Mouse (Mus musculus) midbrain, postnatal 0 days (tissue): ENCODE data around the gene Dennd1a. TPM values are rescaled to one million over a fixed set of nuclear protein-coding genes. Genes with fewer than 3 reads are reported as not detected.

ENCODE experiments used
- ATAC-seq: fragments of 200-750 bp; cut with Nextera tagmentation; 2 replicates; pipeline ENCODE4 v1.8.0; 2017; ENCODE audit warnings: moderate number of reproducible peaks, mild to moderate bottlenecking, moderate TSS enrichment, moderate library complexity; ENCODE audit not compliant: low FRiP score
- DNase-seq: peaks from one replicate; pipeline ENCODE4 v3.0.0-alpha.2; 2015; ENCODE audit warnings: low spot score
- H3K27ac ChIP-seq: fragments of 300-500 bp; sonication (generic); 2 replicates; pipeline ENCODE4 v1.5.1; 2014; ENCODE audit warnings: low read depth, mild to moderate bottlenecking, low read length, mixed read lengths
- H3K27me3 ChIP-seq: fragments of 300-500 bp; sonication (generic); 2 replicates; pipeline ENCODE4 v1.6.1; 2014; ENCODE audit warnings: low read length, control low read depth, mixed read lengths; ENCODE audit not compliant: insufficient read depth
- H3K36me3 ChIP-seq: fragments of 300-500 bp; sonication (generic); 2 replicates; pipeline ENCODE4 v1.6.1; 2014; ENCODE audit warnings: low read length, control low read depth, mixed read lengths; ENCODE audit not compliant: insufficient read depth
- H3K4me1 ChIP-seq: fragments of 300-500 bp; sonication (generic); 2 replicates; pipeline ENCODE4 v1.6.1; 2014; ENCODE audit warnings: mild to moderate bottlenecking, control low read depth, antibody characterized with exemption, low read length, mixed read lengths; ENCODE audit not compliant: insufficient read depth
- H3K4me2 ChIP-seq: fragments of 300-500 bp; sonication (generic); 2 replicates; pipeline ENCODE4 v1.6.1; 2014; ENCODE audit warnings: low read depth, mild to moderate bottlenecking, low read length, mixed read lengths; ENCODE audit not compliant: poor library complexity, severe bottlenecking
- H3K4me3 ChIP-seq: fragments of 300-500 bp; sonication (generic); 2 replicates; pipeline ENCODE4 v1.5.1; 2014; ENCODE audit warnings: low read depth, mild to moderate bottlenecking, low read length, moderate library complexity
- H3K9ac ChIP-seq: fragments of 300-500 bp; sonication (generic); replicated peaks from 2 replicates; pipeline ENCODE4 v1.6.1; 2014; ENCODE audit warnings: mild to moderate bottlenecking, low read length, moderate library complexity, mixed read lengths; ENCODE audit not compliant: poor library complexity, severe bottlenecking
- H3K9me3 ChIP-seq: fragments of 300-500 bp; sonication (generic); 2 replicates; pipeline ENCODE4 v1.6.1; 2016; ENCODE audit warnings: low read length, control low read depth
- CTCF ChIP-seq: IDR thresholded peaks from 2 replicates; pipeline ENCODE4 v1.5.1; 2016; ENCODE audit warnings: antibody characterized with exemption, mild to moderate bottlenecking
- WGBS: fragments of 180-500 bp; shearing (Covaris S2); extraction: QIAGEN DNeasy Blood & Tissue Kit; methylation state at CpG from one replicate; pipeline ENCODE4 v1.1.7; 2014; 5-methylcytosine and 5-hydroxymethylcytosine counted together
- polyA plus RNA-seq: library from polyadenylated mRNA; unstranded; fragments of >200 nt; fragmentation: Nextera tagmentation; extraction: Ambion mirVana; gene quantifications from 2 replicates; pipeline ENCODE4 v1.2.1, GENCODE M21; 2015
- total RNA-seq: library from RNA; depleted of rRNA; stranded (reverse); fragments of >200 nt; gene quantifications from 2 replicates; pipeline ENCODE4 v1.2.3, GENCODE M21; 2014

Dennd1a gene
- total and polyA plus RNA-seq, 2 experiments from 2014 or later: 15.9 to 51.1 TPM

DNA sequence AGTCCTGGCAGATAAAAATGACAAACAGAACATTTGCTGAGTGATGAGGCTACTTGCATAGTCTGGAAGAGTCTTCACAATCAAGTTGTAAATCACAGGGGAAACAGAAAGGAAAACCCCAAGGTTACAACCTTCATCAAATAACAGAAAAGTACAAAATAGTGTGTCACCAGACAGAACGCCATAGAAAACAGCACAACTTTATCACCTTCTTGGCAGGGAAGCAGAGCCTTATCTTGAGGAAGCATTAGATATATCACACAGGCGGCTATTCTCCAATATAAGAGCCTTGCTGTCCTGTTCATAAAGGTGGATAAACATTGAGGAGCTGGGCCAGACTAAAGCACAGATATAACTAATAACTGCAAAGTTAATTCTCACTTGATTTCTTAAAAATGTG is 225.7 kb downstream of the Dennd1a start:
- Histone ChIP-seq H3K4me1 (no peaks in the 10 kb centered on the region), H3K4me2 (no peak overlapping the region), H3K9me3 (no peaks in the 10 kb centered on the region), H3K27me3 (no peaks in the 10 kb centered on the region), H3K4me3 (no peak overlapping the region), H3K9ac (no peak overlapping the region), H3K27ac (no peak overlapping the region), H3K36me3 (no peaks in the 10 kb centered on the region)
- 88% methylated on average over 2 of the region's 2 CpGs for WGBS
- ATAC-seq: no peak
- DNase-seq: no peak
- no peak for TF ChIP-seq CTCF

DNA sequence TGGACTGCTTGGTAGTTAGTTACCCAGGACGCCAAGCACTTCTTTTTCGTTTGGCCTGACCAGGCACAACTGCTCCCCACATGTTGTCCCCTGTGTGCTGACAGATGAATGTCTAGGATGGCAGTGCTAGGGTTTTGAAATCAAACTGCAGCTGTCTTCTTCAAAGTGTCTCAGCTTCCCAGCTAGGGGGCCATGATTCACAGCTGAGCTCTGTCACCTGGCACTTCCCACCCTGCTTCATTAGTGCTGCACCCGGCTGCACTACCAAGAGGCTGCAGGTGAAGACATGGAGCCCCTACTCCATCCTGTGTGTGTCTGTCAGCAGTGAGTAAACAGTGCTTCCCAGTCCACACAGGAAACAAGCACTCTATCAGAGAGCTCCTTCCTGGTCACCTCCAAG is 234.8 kb downstream of the Dennd1a start:
- Histone ChIP-seq H3K9ac (no peak overlapping the region), H3K36me3 (no peaks in the 10 kb centered on the region), H3K4me2 (no peak overlapping the region), H3K4me1 (no peaks in the 10 kb centered on the region), H3K4me3 (no peak overlapping the region), H3K27ac (no peak overlapping the region; the same call in 1 of the 2 replicates), H3K9me3 (no peaks in the 10 kb centered on the region), H3K27me3 (no peaks in the 10 kb centered on the region)
- ATAC-seq (no peak), DNase-seq (no peak)
- 55% methylated on average over 3 of the region's 3 CpGs for WGBS
- no peak for TF ChIP-seq CTCF

GRCm38 (mm10) chr2:38051485-38052085 is 235.6 kb downstream of the Dennd1a start:
- no peaks in the 10 kb centered on the region for H3K4me1 ChIP-seq
- TF ChIP-seq CTCF: no peak
- whole genome bisulfite sequencing: 59% methylated on average over 1 of the region's 1 CpGs
- no peak overlapping the region for H3K4me3 ChIP-seq
- DNase-seq: no peak
- no peaks in the 10 kb centered on the region for H3K36me3 ChIP-seq
- ATAC-seq: no peak
- H3K4me2 ChIP-seq: no peak overlapping the region
- no peaks in the 10 kb centered on the region for H3K9me3 ChIP-seq
- H3K9ac ChIP-seq: no peak overlapping the region
- no peak overlapping the region for H3K27ac ChIP-seq
- no peaks in the 10 kb centered on the region for H3K27me3 ChIP-seq

- Histone ChIP-seq H3K4me3 (no peak overlapping the region), H3K36me3 (no peaks in the 10 kb centered on the region), H3K4me1 (no peaks in the 10 kb centered on the region), H3K27ac (no peak overlapping the region), H3K9ac (no peak overlapping the region), H3K4me2 (no peak overlapping the region), H3K9me3 (no peaks in the 10 kb centered on the region), H3K27me3 (no peaks in the 10 kb centered on the region)
- no peak for TF ChIP-seq CTCF
- no peak for DNase-seq
- no peak for ATAC-seq
These were observed 238.2 kb downstream of the Dennd1a start for GRCm38 (mm10) chr2:38048996-38049395.

GRCm38 (mm10) chr2:38045286-38045685 is 241.9 kb downstream of the Dennd1a start:
- no peak for TF ChIP-seq CTCF
- ATAC-seq (no peak), DNase-seq (no peak)
- no peaks in the 10 kb centered on the region for H3K36me3 ChIP-seq
- WGBS: 87% methylated on average over 4 of the region's 4 CpGs
- no peaks in the 10 kb centered on the region for H3K27me3 ChIP-seq
- H3K4me2 ChIP-seq: no peak overlapping the region
- no peak overlapping the region for H3K27ac ChIP-seq
- no peak overlapping the region for H3K9ac ChIP-seq
- peaks cover 2% of the 10 kb centered on the region; the same call in 1 of the 2 replicates for H3K4me1 ChIP-seq
- no peaks in the 10 kb centered on the region for H3K9me3 ChIP-seq
- no peak overlapping the region for H3K4me3 ChIP-seq

DNA sequence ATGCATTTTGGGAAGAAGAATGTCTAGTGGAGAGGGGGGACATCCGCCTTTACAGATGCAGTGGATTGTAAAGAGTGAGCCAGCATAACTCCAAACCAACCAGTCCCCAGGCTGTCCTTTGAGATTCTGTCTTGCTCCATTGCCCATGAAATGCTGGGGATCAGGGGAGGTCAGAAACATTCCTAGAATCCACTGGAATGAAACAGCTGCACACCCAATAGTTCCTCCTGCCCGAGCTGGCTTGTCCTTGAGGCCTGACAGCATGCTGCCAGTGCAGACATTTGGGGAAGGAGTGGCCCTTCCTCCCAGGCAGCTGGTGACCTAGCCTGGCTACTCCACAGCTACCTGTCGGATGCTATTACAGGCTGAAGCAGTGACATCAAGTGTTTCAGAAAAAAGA is 246.3 kb downstream of the Dennd1a start:
- Histone ChIP-seq H3K9ac (no peak overlapping the region), H3K4me3 (no peak overlapping the region), H3K4me1 (peaks cover 2% of the 10 kb centered on the region; the same call in 1 of the 2 replicates), H3K27me3 (no peaks in the 10 kb centered on the region), H3K27ac (no peak overlapping the region), H3K36me3 (no peaks in the 10 kb centered on the region), H3K9me3 (no peaks in the 10 kb centered on the region), H3K4me2 (no peak overlapping the region)
- DNase-seq (peak; percentile 9), ATAC-seq (no peak)
- WGBS: 36% methylated on average over 3 of the region's 3 CpGs
- no peak for TF ChIP-seq CTCF
